Mouse (Mus musculus) urinary bladder, postnatal 36 days (tissue): ENCODE measurements around the gene Pdgfb.

Experiments
- DNase-seq, 2 experiments: peaks; one replicate each; pipeline ENCODE4 v3.0.0; 2022; ENCODE audit warnings: low spot score in 2 of 2, mixed read lengths in 1 of 2

The Pdgfb gene

DNA sequence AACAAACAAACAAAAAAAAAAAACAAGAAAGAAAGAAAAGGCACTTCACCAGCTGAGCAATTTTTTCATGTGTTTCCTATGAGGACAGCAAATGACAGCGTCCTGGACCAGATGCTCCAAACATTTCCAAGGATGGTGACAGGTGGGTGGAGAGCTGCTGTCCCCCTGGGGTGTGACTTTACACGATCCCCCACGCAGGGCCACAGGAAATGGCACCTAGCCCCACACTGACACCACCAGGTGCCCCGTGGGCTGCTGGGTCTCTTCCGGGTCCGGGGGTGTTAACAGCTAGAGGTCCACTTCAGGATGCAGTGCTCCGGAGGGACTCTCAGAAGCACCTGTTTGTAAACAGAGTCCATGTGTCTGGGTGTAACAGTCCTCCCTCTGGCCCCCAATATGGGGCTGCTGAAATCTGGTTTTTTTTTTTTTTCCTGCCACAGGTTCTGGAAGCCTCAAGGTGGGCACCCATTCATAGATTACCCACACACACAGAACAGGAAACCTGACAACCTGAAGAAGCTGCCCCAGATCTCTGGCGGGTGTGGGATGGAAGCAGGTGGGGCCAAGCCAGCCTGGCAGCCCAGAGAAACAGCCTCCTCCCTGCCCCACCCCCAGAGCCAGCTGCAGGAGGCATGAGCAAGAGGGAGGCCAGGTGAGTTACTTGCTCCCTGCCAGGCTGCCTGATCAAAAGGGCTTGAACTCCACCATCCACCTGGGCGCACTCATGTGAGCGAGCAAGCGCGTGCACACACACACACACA is 5.2 kb downstream of the Pdgfb start:
- no peak for DNase-seq

- no peak for DNase-seq
Measured at GRCm38 (mm10) chr15:80008461-80008860, 6.3 kb downstream of the Pdgfb start.

GRCm38 (mm10) chr15:80006156-80006555 is 8.6 kb downstream of the Pdgfb start:
- DNase-seq, result no peak

- DNase-seq, result no peak
Measured at GRCm38 (mm10) chr15:80005436-80005835, 9.3 kb downstream of the Pdgfb start.

- DNase-seq, result peak in 1 of 2 experiments; percentile 33
Measured at GRCm38 (mm10) chr15:80004644-80005340, 10.0 kb downstream of the Pdgfb start.

- DNase-seq, result no peak
Measured at GRCm38 (mm10) chr15:80003581-80003980, 11.2 kb downstream of the Pdgfb start.

- no peak for DNase-seq
Measured at GRCm38 (mm10) chr15:80001601-80002000, 13.2 kb downstream of the Pdgfb start.

- no peak for DNase-seq
Measured at GRCm38 (mm10) chr15:80000694-80001093, 14.1 kb downstream of the Pdgfb start.

- DNase-seq, result no peak
Measured at GRCm38 (mm10) chr15:79997988-79998387, 16.8 kb downstream of the Pdgfb start.

- no peak for DNase-seq
Measured at GRCm38 (mm10) chr15:79996781-79997180, 18.0 kb downstream of the Pdgfb start.

- DNase-seq, result no peak
Measured at GRCm38 (mm10) chr15:79995552-79995951, 19.2 kb downstream of the Pdgfb start.

DNA sequence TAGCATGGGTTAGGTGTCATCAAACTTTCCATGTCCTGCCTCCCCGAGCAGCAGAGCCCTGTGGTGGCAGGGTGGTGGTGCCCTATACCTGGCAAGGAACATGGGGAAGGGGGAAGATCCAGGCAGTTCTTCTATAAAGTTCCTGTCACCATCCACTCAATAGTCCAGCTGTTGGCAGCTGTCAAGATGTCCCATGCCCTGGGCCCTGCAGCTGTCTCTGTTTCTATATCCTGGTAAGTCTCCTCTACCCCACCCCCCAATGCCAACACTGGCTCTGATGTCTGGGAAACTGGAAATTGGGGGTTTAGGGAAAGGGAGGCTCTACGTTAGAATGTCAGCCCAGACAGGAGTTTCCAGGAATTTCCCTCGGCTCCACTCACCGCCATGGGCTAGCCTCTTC is 20.2 kb downstream of the Pdgfb start:
- DNase-seq, result no peak

- no peak for DNase-seq
Measured at GRCm38 (mm10) chr15:79986182-79986581, 28.6 kb downstream of the Pdgfb start.

- no peak for DNase-seq
Measured at GRCm38 (mm10) chr15:79985471-79985870, 29.3 kb downstream of the Pdgfb start.

- peak in 1 of 2 experiments; percentile 23 for DNase-seq
Measured at GRCm38 (mm10) chr15:79984152-79984551, 30.6 kb downstream of the Pdgfb start.

DNA sequence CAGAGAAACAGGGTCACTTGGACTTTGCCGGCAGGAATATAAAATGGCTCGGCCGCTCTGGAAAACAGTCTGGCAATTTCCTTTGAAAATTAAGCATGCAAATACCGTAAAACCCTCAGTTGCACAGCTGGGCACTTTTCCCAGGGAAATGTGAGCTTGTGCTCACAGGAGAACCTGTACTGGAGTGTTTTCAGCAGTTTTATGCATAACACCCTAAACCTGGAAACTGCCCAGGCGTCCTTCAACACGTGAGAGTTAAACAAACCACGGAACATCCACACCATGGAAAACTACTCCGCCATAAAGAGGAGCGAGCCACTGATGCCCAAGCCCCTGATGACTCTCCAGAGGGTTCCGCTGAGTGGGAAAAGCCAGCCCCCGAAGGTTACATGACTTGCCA is 34.1 kb downstream of the Pdgfb start:
- no peak for DNase-seq

DNA sequence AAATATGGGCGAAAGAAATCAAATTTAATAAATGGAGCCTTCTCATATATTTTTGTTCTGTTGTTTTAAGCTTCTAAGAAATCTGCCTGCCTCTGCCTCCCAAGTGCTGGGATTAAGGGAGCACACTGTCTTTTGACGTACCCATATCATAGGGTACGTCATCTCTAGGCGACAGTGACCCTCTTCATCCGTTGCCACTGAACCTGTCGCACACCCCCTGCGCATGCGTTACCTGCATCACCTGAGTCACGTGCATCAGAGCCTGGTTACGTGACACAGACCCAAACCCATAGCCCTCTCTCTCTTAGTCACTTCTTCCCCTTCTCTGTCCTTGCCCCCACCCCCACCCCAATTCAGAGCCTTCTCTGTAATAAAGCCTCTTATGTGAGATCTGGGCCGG is 42.6 kb downstream of the Pdgfb start:
- no peak for DNase-seq

GRCm38 (mm10) chr15:79970940-79971339 is 43.8 kb downstream of the Pdgfb start, which contains the start of gene Cbx7:
TSS of gene Cbx7 (minus strand) at chr15:79971119.
- no peak for DNase-seq

GRCm38 (mm10) chr15:79970491-79970890 is 44.3 kb downstream of the Pdgfb start:
- no peak for DNase-seq

GRCm38 (mm10) chr15:79967346-79967745 is 47.4 kb downstream of the Pdgfb start:
- DNase-seq, result no peak

DNA sequence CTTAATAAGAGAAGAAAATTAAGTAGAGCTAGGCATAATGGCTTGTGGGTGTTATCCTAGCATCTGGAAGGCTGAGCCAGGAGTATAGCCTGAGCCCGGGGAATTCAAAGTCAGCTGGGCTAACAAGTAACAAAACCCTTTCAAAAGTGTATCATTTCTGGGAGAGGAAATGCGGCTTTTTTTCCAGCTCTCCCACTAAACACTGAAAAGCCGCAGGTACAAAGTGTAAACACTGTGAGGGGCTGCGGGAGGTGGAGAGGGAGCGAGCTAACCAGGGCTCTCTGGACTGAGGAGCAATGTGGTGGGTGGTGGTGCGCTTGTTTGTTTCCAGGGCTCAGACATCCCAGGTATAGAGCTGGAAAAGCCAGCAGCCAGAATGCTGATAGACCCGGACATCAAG is 50.4 kb downstream of the Pdgfb start:
- DNase-seq, result no peak

DNA sequence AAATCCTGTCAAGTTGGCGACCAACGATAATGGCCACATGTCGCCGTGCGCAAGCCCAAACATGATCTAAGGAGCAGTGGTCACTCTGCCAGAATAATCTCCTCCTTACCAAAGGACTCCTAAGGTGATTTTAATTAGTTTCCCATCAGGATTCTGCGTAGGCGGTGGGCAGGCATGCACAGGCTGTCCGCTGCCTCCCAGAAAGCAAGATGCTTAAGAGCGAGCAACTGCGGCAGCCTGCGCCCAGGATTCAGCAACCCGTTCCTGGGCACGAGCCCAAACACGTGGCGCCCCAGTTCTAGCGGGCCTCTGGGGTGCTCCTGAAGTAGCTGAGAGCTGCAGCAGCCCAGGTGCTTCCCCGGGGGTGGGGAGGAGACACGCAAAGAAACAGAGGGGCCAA is 52.1 kb downstream of the Pdgfb start:
- DNase-seq, result no peak

- no peak for DNase-seq
Measured at GRCm38 (mm10) chr15:79961366-79961921, 53.3 kb downstream of the Pdgfb start.
